Mouse (Mus musculus) telencephalon, adult 2 months (tissue): ENCODE results near the gene 6030458C11Rik.
A peak's percentile ranks its signal among the peaks of the same experiment; 100 is the strongest.

Experiments used
- DNase-seq: peaks from one replicate; pipeline ENCODE4 v3.0.0-alpha.2; 2011; ENCODE audit warnings: low read depth, low spot score

The 6030458C11Rik gene

DNA sequence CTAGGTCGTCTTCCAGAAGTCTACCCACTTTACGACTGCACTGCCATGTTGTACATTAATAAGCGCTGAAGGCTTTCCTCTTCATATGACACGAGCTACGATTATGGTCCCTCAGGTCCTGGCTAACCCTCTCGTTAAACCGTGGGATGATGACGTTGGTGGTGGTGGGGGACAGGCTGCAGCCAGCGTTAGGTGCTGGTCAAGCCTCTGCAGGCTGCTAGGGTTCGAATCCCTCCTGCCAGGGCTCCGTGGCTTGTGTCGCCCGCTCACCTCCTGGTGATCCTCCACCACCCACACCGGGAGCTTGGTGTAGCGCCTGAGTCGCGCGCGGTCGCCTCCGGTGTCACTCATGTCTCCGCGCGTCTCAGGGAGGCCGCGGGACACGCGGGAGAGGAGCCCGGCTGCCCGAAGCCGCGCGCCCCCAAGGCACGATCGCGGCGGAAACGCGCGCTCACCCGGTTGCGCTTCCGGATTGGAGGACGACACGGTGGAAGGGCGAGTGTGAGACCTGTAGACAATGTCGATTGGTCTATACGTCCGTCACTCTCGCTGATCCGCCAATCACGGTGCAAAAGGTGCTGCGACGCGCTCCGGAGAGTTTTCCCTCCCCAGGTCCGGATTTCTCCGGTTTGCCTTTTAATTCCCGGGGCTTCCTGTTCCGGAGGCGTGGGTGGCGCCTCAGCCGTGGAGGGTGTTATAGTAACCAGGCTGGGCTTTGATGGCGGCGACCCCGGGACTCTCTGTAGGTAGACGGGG, at the start of gene 6030458C11Rik, which contains the start of gene Drosha:
TSS of gene 6030458C11Rik (minus strand) at position 453 of the 756 bp plus-strand sequence.
TSS of gene Drosha (plus strand) at position 619 of the 756 bp plus-strand sequence.
- peak; percentile 99 for DNase-seq

GRCm38 (mm10) chr15:12867269-12867668, 42.8 kb upstream of the 6030458C11Rik start:
- DNase-seq, result no peak

DNA sequence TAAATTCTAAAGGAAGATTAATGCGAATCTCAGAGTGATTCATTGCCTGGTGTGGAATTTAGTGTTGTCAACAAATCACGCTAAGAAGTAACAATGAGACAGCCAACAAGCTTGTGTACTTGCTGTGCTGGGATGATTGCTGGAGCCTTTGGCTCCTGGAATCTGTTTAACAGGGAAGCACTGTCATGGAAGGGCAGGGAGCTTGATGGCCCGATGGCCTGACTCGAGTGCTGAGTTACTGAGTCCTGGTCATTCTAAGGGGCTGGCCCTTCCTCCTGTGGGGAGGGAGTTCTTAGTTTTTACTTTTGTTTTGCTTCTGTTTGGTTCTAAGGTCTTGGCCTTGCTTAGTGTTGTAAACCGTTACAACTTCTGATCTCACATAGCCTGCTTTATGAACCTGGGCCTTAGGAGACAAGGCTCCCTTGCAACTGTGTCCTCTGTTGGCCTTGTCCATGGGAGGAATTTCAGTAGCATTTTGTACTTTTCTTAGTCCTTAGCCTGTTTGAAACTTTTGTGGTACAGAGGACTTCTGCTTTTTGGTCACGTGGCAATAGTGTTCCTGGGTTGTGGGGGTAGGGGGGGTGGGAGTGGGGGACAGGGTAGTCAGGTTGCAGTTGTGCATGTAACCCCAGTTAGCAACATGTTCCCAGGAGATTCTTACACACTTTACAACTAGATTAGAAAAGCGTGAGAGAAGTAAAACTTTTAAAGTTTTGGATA, 41.3 kb upstream of the 6030458C11Rik start:
- no peak for DNase-seq

DNA sequence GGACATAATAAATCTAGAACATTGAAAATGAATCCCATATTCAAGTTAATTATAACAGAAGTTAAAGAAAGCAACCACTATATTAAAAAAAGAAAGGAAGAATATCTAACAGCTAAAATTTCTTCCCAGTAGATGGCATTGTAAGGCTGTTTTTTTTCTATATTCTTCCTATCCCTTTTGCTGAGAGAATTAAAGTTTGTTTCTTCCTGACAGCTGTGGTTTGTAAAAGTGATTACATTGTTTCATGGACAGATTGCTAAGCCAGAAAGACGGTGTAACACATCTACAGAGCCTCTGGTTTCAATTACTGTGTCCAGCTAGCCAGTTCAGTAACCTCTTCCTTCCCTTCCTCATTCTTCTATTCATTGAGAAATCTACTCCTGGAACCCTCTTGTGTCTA, 39.2 kb upstream of the 6030458C11Rik start:
- no peak for DNase-seq

DNA sequence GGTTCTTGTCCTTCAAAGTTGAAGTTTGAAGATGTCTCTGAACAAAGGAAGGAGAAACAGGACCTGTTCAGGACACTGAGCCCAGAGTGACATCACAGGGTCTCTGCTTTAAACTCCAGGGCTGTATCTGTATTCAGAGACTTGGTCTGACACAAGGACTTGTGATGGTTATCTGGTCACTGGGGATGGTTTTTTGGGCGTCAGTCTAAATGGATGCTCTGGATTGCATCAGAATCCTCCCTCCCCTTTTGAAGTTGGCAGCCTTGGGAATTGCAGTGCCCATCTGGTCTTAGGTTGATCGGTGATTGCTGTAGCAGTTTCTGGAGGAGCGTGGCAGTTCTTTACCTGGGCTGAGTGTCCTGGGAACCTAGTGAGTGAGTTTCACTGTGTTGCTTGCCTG, 37.6 kb upstream of the 6030458C11Rik start:
- DNase-seq, result no peak

DNA sequence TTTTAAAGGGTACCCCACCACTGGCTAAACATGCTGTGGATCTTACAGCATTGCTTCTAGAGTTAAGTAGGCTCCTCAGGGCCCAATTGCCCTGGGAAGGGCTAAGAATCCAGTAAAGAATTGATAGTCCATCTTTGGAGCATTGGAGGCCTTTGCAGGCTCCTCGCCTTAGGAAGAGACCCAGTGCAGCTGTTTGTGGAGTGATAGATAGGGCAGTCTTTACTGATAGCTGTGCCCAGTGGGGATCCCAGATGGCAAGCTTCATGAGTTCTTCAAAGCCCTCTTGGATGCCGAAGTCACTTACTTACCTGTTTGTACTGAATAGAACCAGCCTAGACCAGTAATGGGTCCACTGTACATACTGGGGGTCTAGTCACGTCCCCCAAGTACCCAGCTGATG, 34.2 kb upstream of the 6030458C11Rik start:
- no peak for DNase-seq

GRCm38 (mm10) chr15:12857840-12858516, 33.5 kb upstream of the 6030458C11Rik start:
- DNase-seq, result no peak

DNA sequence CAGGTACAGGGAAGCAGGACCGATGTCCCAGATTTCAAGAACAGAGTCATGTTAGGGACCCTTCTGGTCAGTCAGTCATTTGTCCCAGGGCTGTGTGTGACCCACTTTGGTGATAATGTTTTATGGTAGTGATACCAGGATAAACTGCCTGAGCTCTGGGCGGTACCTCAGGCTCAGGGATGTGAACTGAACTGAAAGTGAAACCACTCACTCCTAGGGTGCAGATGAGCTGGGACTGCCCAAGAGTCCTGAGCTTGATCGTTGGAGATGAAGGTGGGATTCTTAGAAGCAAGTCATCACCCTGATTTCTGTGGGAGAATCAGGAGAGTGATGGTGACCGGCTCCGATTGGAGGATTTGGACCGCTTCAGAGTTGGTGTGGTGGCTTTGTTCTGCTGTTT, 32.3 kb upstream of the 6030458C11Rik start:
- DNase-seq, result no peak

GRCm38 (mm10) chr15:12853471-12853870, 29.0 kb upstream of the 6030458C11Rik start:
- DNase-seq, result no peak

GRCm38 (mm10) chr15:12849373-12849772, 24.9 kb upstream of the 6030458C11Rik start:
- DNase-seq, result no peak

GRCm38 (mm10) chr15:12848196-12848975, 23.9 kb upstream of the 6030458C11Rik start:
- DNase-seq, result no peak

DNA sequence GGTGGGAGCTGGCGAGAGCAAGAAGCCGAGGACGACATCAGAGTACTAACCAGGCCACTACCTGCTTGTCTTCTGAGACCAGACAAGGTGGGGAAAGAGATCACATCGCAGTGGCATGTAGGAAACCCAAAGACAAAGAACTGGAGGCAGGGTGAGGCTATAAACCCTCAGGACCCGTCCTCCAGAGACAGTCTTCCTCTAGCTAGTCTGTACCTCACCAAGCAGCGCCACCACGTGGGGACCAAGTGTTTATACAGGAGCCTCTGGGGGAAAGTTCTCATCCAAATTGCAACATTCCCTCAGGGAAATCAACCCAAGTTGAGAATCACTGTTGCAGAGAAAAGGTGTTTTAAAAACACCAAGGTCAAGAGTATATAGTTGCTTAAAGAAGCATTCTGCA, 18.4 kb upstream of the 6030458C11Rik start:
- DNase-seq, result no peak

DNA sequence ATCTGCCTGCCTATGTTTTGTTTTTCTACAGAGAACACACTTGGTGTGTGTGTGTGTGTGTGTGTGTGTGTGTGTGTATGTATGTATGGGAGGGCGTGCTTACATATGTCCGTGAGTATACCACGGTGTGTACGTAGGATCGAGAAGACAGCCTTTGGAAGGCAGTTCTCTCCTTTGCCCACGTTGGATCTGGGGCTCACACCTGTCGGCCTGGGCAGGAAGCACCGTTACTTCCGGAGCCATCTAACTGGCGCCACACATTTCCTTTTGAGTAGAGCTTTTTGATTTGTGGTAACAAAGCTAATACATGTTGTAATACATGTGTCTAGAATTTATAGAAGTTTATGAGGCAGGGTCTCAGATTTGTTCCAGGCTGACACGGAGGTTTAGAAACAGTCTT, 16.3 kb upstream of the 6030458C11Rik start:
- no peak for DNase-seq

DNA sequence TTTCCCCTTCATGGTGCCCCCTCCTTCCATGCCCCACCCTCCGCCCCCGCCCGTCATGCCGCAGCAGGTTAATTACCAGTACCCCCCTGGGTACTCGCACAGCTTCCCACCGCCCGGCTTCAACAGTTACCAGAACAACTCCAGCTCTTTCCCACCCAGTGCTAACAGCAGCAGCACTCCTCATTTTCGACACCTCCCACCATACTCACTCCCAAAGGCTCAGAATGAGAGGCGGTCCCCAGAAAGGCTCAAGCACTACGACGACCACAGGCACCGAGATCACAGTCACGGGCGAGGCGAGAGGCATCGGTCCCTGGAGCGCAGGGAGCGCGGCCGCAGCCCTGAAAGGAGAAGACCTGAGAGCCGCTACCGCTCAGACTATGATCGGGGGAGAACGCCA, 9.8 kb upstream of the 6030458C11Rik start:
- no peak for DNase-seq

- DNase-seq, result no peak
These were observed 8.9 kb upstream of the 6030458C11Rik start for GRCm38 (mm10) chr15:12833385-12833784.

DNA sequence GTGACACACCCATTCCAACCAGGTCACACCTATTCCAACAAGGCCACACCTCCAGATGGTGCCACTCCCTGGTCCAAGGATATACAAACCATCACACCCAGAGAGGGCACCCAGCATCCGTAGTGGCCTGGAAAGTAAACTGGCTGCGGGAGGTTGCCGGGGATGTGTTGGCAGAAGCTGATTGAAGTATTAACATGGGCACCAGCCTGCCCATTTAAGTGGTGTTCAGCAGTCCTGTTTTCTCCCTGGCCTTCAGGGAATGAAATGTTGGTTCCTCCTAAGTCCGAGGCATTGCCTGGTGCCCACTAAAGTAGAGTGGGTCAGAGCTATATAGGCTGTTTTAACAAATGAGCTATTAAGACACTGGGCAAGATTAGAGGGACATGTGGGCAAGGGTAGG, 8.2 kb upstream of the 6030458C11Rik start:
- DNase-seq, result no peak

GRCm38 (mm10) chr15:12829878-12830277, 5.4 kb upstream of the 6030458C11Rik start:
- DNase-seq, result no peak

GRCm38 (mm10) chr15:12825408-12825807, 959 bp upstream of the 6030458C11Rik start:
- no peak for DNase-seq

DNA sequence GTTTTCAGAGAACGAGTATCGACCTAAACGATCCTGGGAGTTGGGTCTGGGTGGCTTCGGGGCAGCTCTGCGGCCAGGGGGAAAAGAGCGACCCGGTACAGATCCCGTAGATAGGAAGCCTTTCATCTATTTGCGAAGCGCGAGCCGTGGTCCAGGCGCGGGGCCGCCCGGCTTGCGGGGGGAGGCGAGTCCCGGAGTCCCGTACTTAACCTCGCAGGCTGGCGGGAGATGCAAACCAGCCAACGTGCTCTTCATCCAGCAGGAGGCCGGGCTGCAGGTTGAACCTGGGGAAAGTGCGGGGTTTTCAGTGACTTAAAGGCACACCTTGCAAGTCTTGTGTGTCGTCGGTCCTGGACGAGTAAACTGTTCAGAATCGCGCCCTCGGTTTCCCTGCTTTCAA, 516 bp upstream of the 6030458C11Rik start:
- DNase-seq, result no peak

DNA sequence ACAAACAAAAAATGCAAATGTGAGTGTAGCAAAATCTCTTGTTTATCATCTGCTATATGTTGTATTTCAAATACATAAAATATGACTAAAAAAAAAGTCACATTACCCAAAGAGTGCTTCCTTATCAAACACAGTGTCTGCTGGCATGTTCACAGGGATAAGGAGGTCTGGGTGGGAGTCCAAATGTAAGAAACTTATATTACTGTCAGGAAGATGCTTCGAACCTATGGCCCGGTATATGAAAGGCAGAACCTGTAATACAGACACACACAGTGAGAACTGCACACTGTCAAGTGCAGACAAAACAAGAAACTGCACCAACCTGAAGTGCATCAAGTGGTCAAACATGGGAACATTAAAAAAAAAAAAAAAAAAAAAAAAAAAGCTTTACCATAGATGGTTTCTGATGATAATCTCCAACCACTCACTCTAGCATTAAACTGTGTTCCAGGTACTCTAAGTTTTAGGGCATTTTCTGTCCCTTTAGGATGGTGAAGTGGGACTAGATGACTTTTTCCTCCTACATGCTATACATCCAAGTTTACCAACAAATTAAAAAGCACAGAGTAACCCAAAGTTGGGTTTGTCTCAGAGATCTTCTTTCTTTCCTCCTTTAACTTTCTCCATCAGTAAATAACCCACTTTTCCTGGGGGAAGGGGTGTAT, 862 bp downstream of the 6030458C11Rik start:
- no peak for DNase-seq
